Mouse (Mus musculus) heart, embryonic 14.5 days (tissue): Measurements from ENCODE around the gene Hemk1. TPM values are rescaled to one million over a fixed set of nuclear protein-coding genes. Genes with fewer than 3 reads are reported as not detected.

Experiments used
- ATAC-seq: fragments of 200-750 bp; cut with Nextera tagmentation; 2 replicates; pipeline ENCODE4 v1.8.0; 2017; ENCODE audit warnings: low read depth, moderate TSS enrichment; ENCODE audit not compliant: insufficient number of reproducible peaks, insufficient read depth, low FRiP score
- H3K27ac ChIP-seq, 2 experiments: fragments of 200-500 bp in 1 of 2; fragments of 300-500 bp in 1 of 2; sonication (generic) in 1 of 2; replicated peaks in 1 of 2; 2 replicates each; pipeline ENCODE4 v1.5.1; 2012 to 2014; ENCODE audit warnings: low read depth in 2 of 2, low read length in 2 of 2, control low read depth in 1 of 2, mild to moderate bottlenecking in 1 of 2, mixed read lengths in 1 of 2; ENCODE audit not compliant: control insufficient read depth in 1 of 2, insufficient read depth in 1 of 2
- H3K27me3 ChIP-seq: fragments of 300-500 bp; sonication (generic); 2 replicates; pipeline ENCODE4 v1.6.1; 2014; ENCODE audit warnings: mild to moderate bottlenecking, low read length, control low read depth; ENCODE audit not compliant: control insufficient read depth, insufficient read depth
- H3K36me3 ChIP-seq: fragments of 300-500 bp; sonication (generic); 2 replicates; pipeline ENCODE4 v1.6.1; 2014; ENCODE audit warnings: mild to moderate bottlenecking, control low read depth, low read length, mixed read lengths; ENCODE audit not compliant: control insufficient read depth, insufficient read depth
- H3K4me1 ChIP-seq, 2 experiments: fragments of 200-500 bp in 1 of 2; fragments of 300-500 bp in 1 of 2; sonication (generic) in 1 of 2; 2 replicates each; pipeline ENCODE4 v1.6.1; 2012 to 2014; ENCODE audit warnings: low read length in 2 of 2, control low read depth in 1 of 2, mixed read lengths in 1 of 2; ENCODE audit not compliant: control insufficient read depth in 2 of 2, insufficient read depth in 2 of 2
- H3K4me2 ChIP-seq: fragments of 300-500 bp; sonication (generic); 2 replicates; pipeline ENCODE4 v1.6.1; 2014; ENCODE audit warnings: mild to moderate bottlenecking, low read length
- H3K4me3 ChIP-seq, 2 experiments: fragments of 200-500 bp in 1 of 2; fragments of 300-500 bp in 1 of 2; sonication (generic) in 1 of 2; 2 replicates each; pipeline ENCODE4 v1.5.1; 2012 to 2014; ENCODE audit warnings: low read length in 2 of 2, mild to moderate bottlenecking in 2 of 2, control low read depth in 1 of 2, low read depth in 1 of 2, moderate library complexity in 1 of 2; ENCODE audit not compliant: control insufficient read depth in 1 of 2, insufficient read depth in 1 of 2
- H3K9ac ChIP-seq: fragments of 300-500 bp; sonication (generic); 2 replicates; pipeline ENCODE4 v1.6.1; 2014; ENCODE audit warnings: mild to moderate bottlenecking, low read length
- H3K9me3 ChIP-seq: fragments of 300-500 bp; sonication (generic); 2 replicates; pipeline ENCODE4 v1.6.1; 2016; ENCODE audit warnings: low read length, control low read depth; ENCODE audit not compliant: control insufficient read depth
- WGBS: fragments of 180-500 bp; shearing (Covaris S2); extraction: QIAGEN DNeasy Blood & Tissue Kit; methylation state at CpG from one replicate; pipeline ENCODE4 v1.1.7; 2014; 5-methylcytosine and 5-hydroxymethylcytosine counted together
- polyA plus RNA-seq: library from polyadenylated mRNA; unstranded; fragments of >200 nt; fragmentation: Nextera tagmentation; extraction: Ambion mirVana; gene quantifications from 2 replicates; pipeline ENCODE4 v1.2.1, GENCODE M21; 2014

The Hemk1 gene
- polyA plus RNA-seq, 1 experiment from 2014 or later = 14.2 TPM

DNA sequence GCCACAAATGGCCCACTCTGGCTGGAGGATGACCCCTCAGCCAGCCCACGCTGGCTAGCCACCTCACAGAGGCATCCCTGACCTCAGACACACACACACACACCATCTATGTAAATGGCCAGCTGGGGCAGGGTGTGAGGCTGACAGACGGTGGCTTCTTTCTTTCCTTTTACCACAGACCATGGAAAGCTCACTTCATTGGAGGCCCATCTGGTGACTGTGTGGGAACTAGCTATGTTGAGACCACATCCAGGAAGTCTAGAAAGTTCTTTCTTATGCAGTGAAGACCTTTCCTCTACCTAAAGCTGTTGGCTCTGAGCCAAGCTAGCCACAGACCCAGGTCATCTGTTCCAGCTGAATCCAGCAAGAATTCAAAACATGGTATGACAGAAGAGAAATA lies 4.5 kb downstream of the Hemk1 start:
- Histone ChIP-seq H3K4me2 (no peak overlapping the region), H3K9me3 (no peaks in the 10 kb centered on the region), H3K27ac (no peak overlapping the region), H3K4me1 (peaks cover 4 to 13% of the 10 kb centered on the region in 2 experiments; a peak in 3 of 4 replicates), H3K4me3 (no peak overlapping the region), H3K27me3 (no peaks in the 10 kb centered on the region), H3K9ac (no peak overlapping the region), H3K36me3 (peaks cover 7% of the 10 kb centered on the region)
- no peak for ATAC-seq
- 57% methylated on average over 2 of the region's 2 CpGs for WGBS

GRCm38 (mm10) chr9:107330791-107331190 lies 7.4 kb downstream of the Hemk1 start:
- no peaks in the 10 kb centered on the region for H3K27me3 ChIP-seq
- H3K4me1 ChIP-seq = peaks cover 0 to 3% of the 10 kb centered on the region in 2 experiments; a peak in 1 of 4 replicates
- no peak overlapping the region for H3K4me3 ChIP-seq
- no peaks in the 10 kb centered on the region for H3K9me3 ChIP-seq
- no peak for ATAC-seq
- no peak overlapping the region for H3K4me2 ChIP-seq
- H3K36me3 ChIP-seq = peaks cover 10% of the 10 kb centered on the region
- no peak overlapping the region for H3K27ac ChIP-seq
- H3K9ac ChIP-seq = no peak overlapping the region
- WGBS = 65% methylated on average over 6 of the region's 6 CpGs

DNA sequence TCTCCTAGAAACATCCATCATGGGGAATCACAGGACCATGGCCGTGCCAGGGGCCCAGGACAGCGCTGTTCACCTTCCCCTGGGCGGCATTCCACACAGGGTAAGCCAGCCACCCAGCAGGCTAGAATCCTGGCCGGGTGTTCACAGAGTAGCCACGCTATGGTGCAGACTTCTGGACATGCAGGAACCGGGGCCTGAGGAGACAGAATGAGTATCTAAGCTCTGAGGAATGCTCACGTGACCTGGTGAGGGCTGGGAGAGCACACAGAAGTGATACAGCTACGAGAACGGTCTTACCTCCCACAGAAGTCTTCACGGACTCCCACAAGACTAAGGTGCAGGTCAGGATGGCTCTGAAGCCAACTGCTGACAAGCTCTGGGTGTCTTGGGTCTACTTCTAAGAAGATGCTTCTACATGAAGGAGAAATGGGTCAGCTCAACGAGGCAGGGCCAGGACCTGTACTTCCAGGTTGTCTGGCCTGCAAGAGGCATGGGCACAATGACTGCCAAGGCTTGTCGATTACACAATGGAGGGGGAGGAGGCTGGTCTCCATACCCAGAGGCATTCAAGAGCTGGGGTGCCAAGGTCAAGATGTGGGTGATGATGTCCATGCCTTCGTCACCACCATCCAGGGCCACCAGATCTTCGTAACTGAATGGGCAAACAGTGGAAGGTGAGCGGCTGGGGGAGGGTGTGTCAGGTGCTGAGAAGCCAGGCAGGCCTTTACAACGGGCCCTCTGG lies 10.1 kb downstream of the Hemk1 start:
- Histone ChIP-seq H3K4me1 (peaks cover 11 to 14% of the 10 kb centered on the region in 2 experiments), H3K4me2 (no peak overlapping the region), H3K27me3 (no peaks in the 10 kb centered on the region), H3K4me3 (no peak overlapping the region), H3K9me3 (no peaks in the 10 kb centered on the region), H3K36me3 (peaks cover 10% of the 10 kb centered on the region), H3K27ac (no peak overlapping the region; a peak in 1 of 4 replicates), H3K9ac (no peak overlapping the region)
- no peak for ATAC-seq
- 76% methylated on average over 16 of the region's 16 CpGs for WGBS

DNA sequence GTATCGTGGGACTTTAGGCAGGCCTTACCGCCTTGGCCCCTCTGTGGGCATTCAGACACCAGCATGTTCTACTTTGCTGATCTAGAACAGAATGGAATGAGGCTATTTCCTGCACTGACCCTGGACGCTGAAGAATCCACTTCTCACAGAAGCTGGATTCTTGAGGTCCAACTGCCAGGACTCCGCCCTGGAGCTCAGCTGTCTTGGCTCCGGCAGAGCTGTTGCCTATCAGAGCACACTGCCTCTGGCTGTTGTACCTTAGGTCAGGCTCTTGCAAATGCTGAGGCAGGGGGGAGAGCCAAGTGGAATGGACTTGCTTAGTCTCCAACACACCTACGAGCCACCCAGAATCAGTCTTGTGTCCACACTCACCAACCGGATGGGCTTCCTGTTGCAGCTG lies 12.2 kb downstream of the Hemk1 start:
- no peak for ATAC-seq
- Histone ChIP-seq H3K9me3 (no peaks in the 10 kb centered on the region), H3K4me1 (peaks cover 15 to 20% of the 10 kb centered on the region in 2 experiments), H3K4me2 (no peak overlapping the region), H3K27me3 (no peaks in the 10 kb centered on the region), H3K9ac (no peak overlapping the region), H3K4me3 (no peak overlapping the region), H3K36me3 (peaks cover 3% of the 10 kb centered on the region; the same call in 1 of the 2 replicates), H3K27ac (no peak overlapping the region)
- WGBS = 61% methylated on average over 7 of the region's 7 CpGs

GRCm38 (mm10) chr9:107324799-107325561 lies 13.2 kb downstream of the Hemk1 start:
- peaks cover 15 to 20% of the 10 kb centered on the region in 2 experiments for H3K4me1 ChIP-seq
- no peaks in the 10 kb centered on the region for H3K27me3 ChIP-seq
- H3K27ac ChIP-seq = no peak overlapping the region
- peaks cover 3% of the 10 kb centered on the region; the same call in 1 of the 2 replicates for H3K36me3 ChIP-seq
- no peak for ATAC-seq
- H3K9ac ChIP-seq = no peak overlapping the region
- no peaks in the 10 kb centered on the region for H3K9me3 ChIP-seq
- WGBS = 70% methylated on average over 4 of the region's 4 CpGs
- no peak overlapping the region for H3K4me3 ChIP-seq
- no peak overlapping the region for H3K4me2 ChIP-seq

DNA sequence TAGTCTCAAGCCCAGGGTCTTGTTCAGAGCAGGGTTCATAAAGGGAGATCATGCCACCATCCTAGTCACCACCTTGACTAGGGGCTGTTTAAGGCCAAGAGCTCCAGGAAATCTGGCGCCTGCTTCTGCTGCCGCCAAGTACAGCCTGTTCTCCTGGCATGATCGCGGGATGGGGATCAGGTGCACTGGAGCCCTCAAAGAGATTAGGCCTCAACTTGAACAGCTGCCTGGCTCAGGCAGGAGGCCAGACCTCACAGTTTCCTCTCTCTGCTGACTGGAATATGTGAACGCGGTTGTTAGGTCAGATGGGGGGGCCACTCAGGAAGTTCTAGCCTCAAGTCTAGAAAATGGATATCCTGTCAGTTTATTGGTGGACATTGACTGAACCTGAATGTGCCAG lies 14.6 kb downstream of the Hemk1 start:
- 33% methylated on average over 6 of the region's 6 CpGs for WGBS

GRCm38 (mm10) chr9:107322461-107323050 lies 15.6 kb downstream of the Hemk1 start:
- ATAC-seq = no peak
- Histone ChIP-seq H3K27ac (no peak overlapping the region), H3K36me3 (peaks cover 2% of the 10 kb centered on the region; the same call in 1 of the 2 replicates), H3K9me3 (no peaks in the 10 kb centered on the region), H3K4me3 (no peak overlapping the region), H3K27me3 (no peaks in the 10 kb centered on the region), H3K4me2 (no peak overlapping the region), H3K4me1 (peaks cover 15 to 20% of the 10 kb centered on the region in 2 experiments), H3K9ac (no peak overlapping the region)
- 63% methylated on average over 8 of the region's 8 CpGs for WGBS

More for the DNA sequence above, 14.6 kb downstream of the Hemk1 start:
- H3K9ac ChIP-seq = 0 out of 2 replicates have a peak overlapping the region, but pooled peaks have one; percentile 16
- ATAC-seq = 0 out of 2 replicates have a peak, but pooled peaks have one; percentile 27
- H3K4me2 ChIP-seq = no peak overlapping the region
- peaks cover 15 to 20% of the 10 kb centered on the region in 2 experiments for H3K4me1 ChIP-seq
- no peaks in the 10 kb centered on the region for H3K9me3 ChIP-seq
- H3K36me3 ChIP-seq = peaks cover 3% of the 10 kb centered on the region; the same call in 1 of the 2 replicates
- H3K4me3 ChIP-seq = no peak overlapping the region
- H3K27ac ChIP-seq = peak overlapping the region in 1 of 2 experiments; percentile 47; a peak in 2 of 4 replicates
- H3K27me3 ChIP-seq = no peaks in the 10 kb centered on the region
